Mouse (Mus musculus): Measurements from ENCODE around the gene Enpp6. TPM values are rescaled to one million over a fixed set of nuclear protein-coding genes. Genes with fewer than 3 reads are reported as not detected.

Enpp6 gene
- polyA plus RNA-seq, 2 experiments: 0.49 to 1.7 TPM

DNA sequence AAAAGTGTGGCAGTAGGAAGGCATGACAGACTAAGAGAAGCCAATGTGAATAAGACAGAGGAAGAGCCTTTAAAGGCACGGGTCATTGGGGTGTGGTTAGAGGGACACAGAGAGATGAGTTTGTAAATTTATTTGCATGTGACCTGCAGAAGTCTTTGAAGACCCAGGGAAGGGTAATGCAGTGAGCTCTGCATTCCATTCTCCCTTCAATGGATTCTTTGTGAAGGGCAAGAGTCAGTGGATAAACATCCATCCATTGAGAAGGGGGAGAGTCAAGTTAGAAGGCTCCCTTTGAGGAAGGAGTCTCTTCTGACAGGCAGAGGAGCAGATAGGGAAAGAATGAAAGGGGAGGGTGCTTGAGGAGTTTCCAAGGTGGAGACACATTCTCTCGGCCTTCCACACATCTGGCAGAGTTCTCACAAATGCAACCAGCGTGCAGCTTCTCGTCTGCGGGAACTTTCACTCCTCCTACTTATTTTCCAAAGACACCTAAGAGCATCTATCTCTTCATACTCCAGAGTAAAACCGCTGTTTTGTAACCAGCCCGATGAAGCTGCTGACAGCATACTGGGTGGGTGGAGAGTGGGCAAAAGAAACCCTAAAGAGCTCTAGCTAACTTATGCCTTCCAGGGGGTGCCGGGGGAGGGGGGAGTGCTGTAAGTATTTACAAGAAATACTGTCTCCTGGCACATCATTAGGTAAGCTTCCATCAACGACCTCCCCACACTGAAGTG lies 9.4 kb downstream of the Enpp6 start:
- DNase-seq (ENCODE audit: low spot score) (no peak), ATAC-seq (ENCODE audit: low FRiP score, low read depth) (no peak)
- Histone ChIP-seq H3K4me2 (replicated peaks; ENCODE audit: low read depth, low read length, severe bottlenecking) (no peak overlapping the region), H3K27me3 (ENCODE audit: control insufficient read depth, insufficient read depth, low read length) (no peaks in the 10 kb centered on the region), H3K9ac (ENCODE audit: low read depth, low read length, severe bottlenecking) (no peak overlapping the region), H3K9me3 (ENCODE audit: control insufficient read depth, low read length) (no peaks in the 10 kb centered on the region), H3K36me3 (ENCODE audit: control insufficient read depth, insufficient read depth, low read length) (no peaks in the 10 kb centered on the region), H3K27ac (replicated peaks; ENCODE audit: low read depth, low read length) (no peak overlapping the region), H3K4me1 (ENCODE audit: control insufficient read depth, insufficient read depth, low read length) (peaks cover 19% of the 10 kb centered on the region), H3K4me3 (replicated peaks; ENCODE audit: low read length) (no peak overlapping the region)
- TF ChIP-seq POLR2A (IDR thresholded peaks at IDR 0.05; ENCODE audit: borderline replicate concordance, extremely low read depth, insufficient read depth, insufficient read length): no peak
- WGBS: 45% methylated on average over 9 of the region's 9 CpGs

DNA sequence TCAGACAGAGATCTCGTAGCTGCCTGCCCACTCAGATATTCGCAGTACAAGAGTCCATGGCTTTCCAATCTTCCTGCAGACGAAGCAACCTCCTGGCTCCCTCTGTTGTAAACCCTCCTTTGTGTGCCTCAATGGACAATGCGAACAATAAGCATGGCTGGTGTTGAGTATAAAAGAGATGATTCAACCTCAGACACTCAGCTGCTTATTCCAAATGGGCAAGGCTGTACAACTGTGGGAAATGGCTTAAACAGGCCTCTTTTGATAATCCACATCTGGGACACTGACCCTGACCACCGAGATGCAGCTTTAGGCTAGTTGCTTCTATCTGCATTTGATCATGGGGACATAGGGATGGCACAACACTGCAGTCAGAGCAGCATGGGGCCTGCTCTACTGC lies 19.0 kb downstream of the Enpp6 start:
- no peak overlapping the region for H3K4me3 ChIP-seq (replicated peaks; ENCODE audit: low read length)
- no peak for TF ChIP-seq POLR2A (IDR thresholded peaks at IDR 0.05; ENCODE audit: borderline replicate concordance, extremely low read depth, insufficient read depth, insufficient read length)
- 88% methylated on average over 5 of the region's 5 CpGs for WGBS
- DNase-seq (ENCODE audit: low spot score) (no peak), ATAC-seq (ENCODE audit: low FRiP score, low read depth) (no peak)
- no peak overlapping the region for H3K4me2 ChIP-seq (replicated peaks; ENCODE audit: low read depth, low read length, severe bottlenecking)
- no peaks in the 10 kb centered on the region for H3K27me3 ChIP-seq (ENCODE audit: control insufficient read depth, insufficient read depth, low read length)
- 0 out of 2 replicates have a peak, but pooled peaks cover 8% of the 10 kb centered on the region for H3K4me1 ChIP-seq (ENCODE audit: control insufficient read depth, insufficient read depth, low read length)
- no peak overlapping the region for H3K27ac ChIP-seq (replicated peaks; ENCODE audit: low read depth, low read length)
- H3K9ac ChIP-seq (ENCODE audit: low read depth, low read length, severe bottlenecking): no peak overlapping the region
- H3K36me3 ChIP-seq (ENCODE audit: control insufficient read depth, insufficient read depth, low read length): no peaks in the 10 kb centered on the region
- H3K9me3 ChIP-seq (ENCODE audit: control insufficient read depth, low read length): no peaks in the 10 kb centered on the region

DNA sequence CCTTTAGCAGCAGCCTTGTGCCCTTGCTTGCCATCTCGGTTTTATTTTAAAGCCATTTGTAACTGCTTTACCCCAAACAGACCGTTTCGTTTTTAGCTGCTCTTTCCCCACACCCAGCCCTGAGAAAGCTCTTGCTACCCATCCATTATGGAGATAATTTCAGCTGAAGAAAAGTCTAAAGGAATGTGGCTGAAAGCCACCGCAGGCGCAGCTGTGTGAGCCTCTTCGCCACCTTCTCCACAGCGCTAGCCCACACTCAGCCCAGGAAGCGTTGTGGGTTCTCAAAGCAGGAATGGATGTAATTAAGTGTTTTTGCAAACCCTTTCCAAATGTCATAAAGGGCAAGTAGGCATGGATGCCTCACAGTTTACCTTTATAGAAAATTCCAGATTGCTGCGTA lies 20.1 kb downstream of the Enpp6 start:
- H3K4me1 ChIP-seq (ENCODE audit: control insufficient read depth, insufficient read depth, low read length): 0 out of 2 replicates have a peak, but pooled peaks cover 8% of the 10 kb centered on the region
- H3K27ac ChIP-seq (replicated peaks; ENCODE audit: low read depth, low read length): no peak overlapping the region
- H3K9ac ChIP-seq (ENCODE audit: low read depth, low read length, severe bottlenecking): no peak overlapping the region
- 27% methylated on average over 9 of the region's 9 CpGs for whole genome bisulfite sequencing
- no peaks in the 10 kb centered on the region for H3K9me3 ChIP-seq (ENCODE audit: control insufficient read depth, low read length)
- no peak overlapping the region for H3K4me3 ChIP-seq (replicated peaks; ENCODE audit: low read length)
- H3K36me3 ChIP-seq (ENCODE audit: control insufficient read depth, insufficient read depth, low read length): no peaks in the 10 kb centered on the region
- H3K4me2 ChIP-seq (replicated peaks; ENCODE audit: low read depth, low read length, severe bottlenecking): no peak overlapping the region
- H3K27me3 ChIP-seq (ENCODE audit: control insufficient read depth, insufficient read depth, low read length): no peaks in the 10 kb centered on the region
- no peak for DNase-seq (ENCODE audit: low spot score)
- no peak for TF ChIP-seq POLR2A (IDR thresholded peaks at IDR 0.05; ENCODE audit: borderline replicate concordance, extremely low read depth, insufficient read depth, insufficient read length)
- ATAC-seq (ENCODE audit: low FRiP score, low read depth): no peak

DNA sequence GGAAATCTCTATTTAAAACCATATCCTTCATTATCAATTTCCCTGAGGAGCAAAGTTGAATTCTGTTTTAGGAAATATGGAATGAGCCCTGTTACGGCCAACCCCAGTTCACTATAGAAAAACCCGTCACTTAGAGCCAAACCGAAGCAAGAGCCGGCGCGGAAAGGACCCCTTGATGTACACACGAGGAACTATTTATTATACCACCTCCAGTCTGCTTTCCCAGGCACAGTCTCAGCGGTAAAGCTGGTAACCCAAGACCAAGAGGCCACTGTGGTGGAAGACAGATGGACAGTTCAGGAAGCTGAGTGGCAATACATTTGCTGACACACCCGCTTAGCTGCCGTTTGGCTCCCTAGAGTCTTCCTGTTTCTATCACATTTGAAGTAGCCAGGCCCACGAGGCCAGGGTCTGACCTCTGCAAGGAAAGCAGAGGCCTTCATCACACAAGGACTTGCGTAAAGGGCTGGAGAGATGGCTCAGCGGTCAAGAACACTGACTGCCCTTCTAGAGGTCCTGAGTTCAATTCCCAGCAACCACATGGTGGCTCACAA lies 21.6 kb downstream of the Enpp6 start:
- no peaks in the 10 kb centered on the region for H3K9me3 ChIP-seq (ENCODE audit: control insufficient read depth, low read length)
- H3K27me3 ChIP-seq (ENCODE audit: control insufficient read depth, insufficient read depth, low read length): no peaks in the 10 kb centered on the region
- TF ChIP-seq POLR2A (IDR thresholded peaks at IDR 0.05; ENCODE audit: borderline replicate concordance, extremely low read depth, insufficient read depth, insufficient read length): no peak
- 0 out of 2 replicates have a peak, but pooled peaks cover 8% of the 10 kb centered on the region for H3K4me1 ChIP-seq (ENCODE audit: control insufficient read depth, insufficient read depth, low read length)
- H3K27ac ChIP-seq (replicated peaks; ENCODE audit: low read depth, low read length): no peak overlapping the region
- H3K4me3 ChIP-seq (replicated peaks; ENCODE audit: low read length): no peak overlapping the region
- DNase-seq (ENCODE audit: low spot score) (no peak), ATAC-seq (ENCODE audit: low FRiP score, low read depth) (no peak)
- H3K4me2 ChIP-seq (replicated peaks; ENCODE audit: low read depth, low read length, severe bottlenecking): no peak overlapping the region
- 70% methylated on average over 13 of the region's 13 CpGs for WGBS
- no peaks in the 10 kb centered on the region for H3K36me3 ChIP-seq (ENCODE audit: control insufficient read depth, insufficient read depth, low read length)
- H3K9ac ChIP-seq (ENCODE audit: low read depth, low read length, severe bottlenecking): no peak overlapping the region

DNA sequence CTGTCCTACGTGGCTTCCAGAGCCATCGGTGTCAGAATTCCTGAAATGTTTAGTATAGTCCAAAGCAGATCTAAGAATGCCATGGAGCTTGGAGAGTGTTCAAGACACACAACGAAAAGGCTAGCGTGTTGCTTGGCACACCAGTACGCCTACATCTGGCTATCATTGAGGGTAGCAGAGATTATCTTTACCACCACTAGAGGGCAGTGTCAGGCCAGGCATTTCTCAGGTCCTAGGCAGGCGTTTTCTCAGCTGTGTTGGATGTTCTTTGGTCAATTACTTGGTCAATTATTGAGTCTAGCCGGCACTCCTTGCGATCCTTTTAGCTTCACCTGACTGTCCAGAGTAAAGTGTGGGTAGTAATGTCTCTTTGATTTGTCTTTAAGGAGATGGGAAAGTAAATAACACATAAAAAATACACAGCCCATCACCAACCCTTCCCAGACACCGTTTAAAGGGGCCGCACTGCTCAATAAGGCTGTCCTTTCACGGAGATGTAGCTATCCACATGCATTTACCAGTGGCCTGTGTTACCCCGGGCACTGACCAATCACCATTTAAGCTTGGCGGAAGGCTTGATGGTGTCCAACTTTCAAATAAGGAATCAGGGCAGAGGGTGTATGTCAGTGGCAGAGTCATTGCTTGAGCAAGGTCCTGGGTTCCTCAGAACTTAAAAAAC lies 29.7 kb downstream of the Enpp6 start:
- no peak overlapping the region for H3K9ac ChIP-seq (ENCODE audit: low read depth, low read length, severe bottlenecking)
- ATAC-seq (ENCODE audit: low FRiP score, low read depth) (peak; percentile 78; the same call in 1 of the 2 replicates), DNase-seq (ENCODE audit: low spot score) (peak; percentile 88)
- no peaks in the 10 kb centered on the region for H3K4me1 ChIP-seq (ENCODE audit: control insufficient read depth, insufficient read depth, low read length)
- no peak overlapping the region for H3K4me3 ChIP-seq (replicated peaks; ENCODE audit: low read length)
- no peak overlapping the region for H3K27ac ChIP-seq (replicated peaks; ENCODE audit: low read depth, low read length)
- no peaks in the 10 kb centered on the region for H3K36me3 ChIP-seq (ENCODE audit: control insufficient read depth, insufficient read depth, low read length)
- H3K27me3 ChIP-seq (ENCODE audit: control insufficient read depth, insufficient read depth, low read length): no peaks in the 10 kb centered on the region
- WGBS: 35% methylated on average over 13 of the region's 13 CpGs
- H3K4me2 ChIP-seq (replicated peaks; ENCODE audit: low read depth, low read length, severe bottlenecking): no peak overlapping the region
- no peak for TF ChIP-seq POLR2A (IDR thresholded peaks at IDR 0.05; ENCODE audit: borderline replicate concordance, extremely low read depth, insufficient read depth, insufficient read length)
- H3K9me3 ChIP-seq (ENCODE audit: control insufficient read depth, low read length): no peaks in the 10 kb centered on the region
